Mouse (Mus musculus): ENCODE data around the gene Gpr174.

GRCm38 (mm10) chrX:107234655-107235054 lies 21.0 kb upstream of the Gpr174 start:
- no peak for TF ChIP-seq CTCF (IDR thresholded peaks at IDR 0.05; ENCODE audit: low read depth, low read length)
- TF ChIP-seq TAL1 (conservative IDR thresholded peaks at IDR 0.05; ENCODE audit: low read depth, low read length) = no peak
- TF ChIP-seq POLR2AphosphoS5 (IDR thresholded peaks at IDR 0.05; ENCODE audit: insufficient replicate concordance, low read depth, low read length) = no peak
- TF ChIP-seq GATA2 (IDR thresholded peaks at IDR 0.05; ENCODE audit: borderline replicate concordance, low read depth, low read length) = no peak
- TF ChIP-seq GATA1 (IDR thresholded peaks at IDR 0.05; ENCODE audit: borderline replicate concordance, low read length) = no peak
